In genomic region chr8:122567361-122568108, GRCm38 (mm10) we compare ENCODE assay signal across 8 mouse cellular contexts. TPM values are rescaled to one million over a fixed set of nuclear protein-coding genes. Genes with fewer than 3 reads are reported as not detected.
DNase-seq lines count a peak whose midpoint lies in the region; ATAC-seq lines count a peak whose summit lies in the region.

Cdt1 (plus strand) TSS chr8:122568015.

- H3K4me1 ChIP-seq in heart, embryonic 14.5 days (ENCODE audit: control insufficient read depth in 2 of 2, insufficient read depth in 2 of 2, low read length in 2 of 2): peaks cover 14 to 24% of the 10 kb centered on the region in 2 experiments
- peaks cover 64% of the 10 kb centered on the region for H3K4me1 ChIP-seq in liver, embryonic 13.5 days (replicated peaks)
- peaks cover 23% of the 10 kb centered on the region for H3K4me1 ChIP-seq in stomach, embryonic 16.5 days (ENCODE audit: control insufficient read depth, insufficient read depth, low read length)

- WGBS in heart, embryonic 14.5 days: under 1% methylated on average over 62 of the region's 62 CpGs
- under 1% methylated on average over 62 of the region's 62 CpGs for WGBS in liver, embryonic 13.5 days (ENCODE audit: insufficient replicate concordance)
- WGBS in stomach, embryonic 16.5 days: under 1% methylated on average over 61 of the region's 62 CpGs

- no peaks in the 10 kb centered on the region for H3K27me3 ChIP-seq in heart, embryonic 14.5 days (ENCODE audit: control insufficient read depth, insufficient read depth, low read length)
- H3K27me3 ChIP-seq in liver, embryonic 13.5 days: no peaks in the 10 kb centered on the region
- H3K27me3 ChIP-seq in stomach, embryonic 16.5 days (ENCODE audit: control insufficient read depth, insufficient read depth, low read length): no peaks in the 10 kb centered on the region

- H3K4me2 ChIP-seq in heart, embryonic 14.5 days (ENCODE audit: low read length): peak within 1 kb of the TSS; percentile 92
- peak within 1 kb of the TSS; percentile 94 for H3K4me2 ChIP-seq in liver, embryonic 13.5 days
- peak within 1 kb of the TSS; percentile 74 for H3K4me2 ChIP-seq in stomach, embryonic 16.5 days (ENCODE audit: low read depth, low read length)

- H3K9ac ChIP-seq in heart, embryonic 14.5 days (ENCODE audit: low read length): peak within 1 kb of the TSS; percentile 93
- H3K9ac ChIP-seq in liver, embryonic 13.5 days: peak within 1 kb of the TSS; percentile 97
- H3K9ac ChIP-seq in stomach, embryonic 16.5 days (ENCODE audit: low read length): peak within 1 kb of the TSS; percentile 92

- ATAC-seq in erythroid progenitor cell, adult 5-6 weeks (replicated peaks; ENCODE audit: low FRiP score, poor library complexity, severe bottlenecking): peak; percentile 88
- ATAC-seq in heart, embryonic 14.5 days (ENCODE audit: insufficient number of reproducible peaks, insufficient read depth, low FRiP score, low read depth): peak; percentile 92
- peak; percentile 94 for ATAC-seq in liver, embryonic 13.5 days (ENCODE audit: low read depth)
- peak; percentile 97 for ATAC-seq in stomach, embryonic 16.5 days (ENCODE audit: insufficient read depth, low FRiP score)

- peak; percentile 97 for DNase-seq in CD4-positive helper T cell, adult 2 months (ENCODE audit: low read depth, low spot score)
- DNase-seq in brain, embryonic 18.5 days (ENCODE audit: low read depth, low spot score): peak; percentile 89
- DNase-seq in kidney, postnatal 14 days: peak; percentile 97
- DNase-seq in liver, embryonic 13.5 days: peak; percentile 94
- peak; percentile 98 for DNase-seq in neural tube, embryonic 10.5 days (ENCODE audit: extremely low spot score, low spot score)

- peak within 1 kb of the TSS; percentile 90 to 94 for H3K27ac ChIP-seq in heart, embryonic 14.5 days (replicated peaks in 1 of 2; ENCODE audit: control insufficient read depth in 1 of 2, insufficient read depth in 1 of 2, low read depth in 2 of 2, low read length in 2 of 2)
- peak within 1 kb of the TSS; percentile 94 for H3K27ac ChIP-seq in liver, embryonic 13.5 days
- H3K27ac ChIP-seq in stomach, embryonic 16.5 days (ENCODE audit: low read length): peak within 1 kb of the TSS; percentile 97

- peak within 1 kb of the TSS; percentile 71 to 88 for H3K4me3 ChIP-seq in heart, embryonic 14.5 days (ENCODE audit: control insufficient read depth in 1 of 2, insufficient read depth in 1 of 2, low read depth in 1 of 2, low read length in 2 of 2)
- H3K4me3 ChIP-seq in liver, embryonic 13.5 days (replicated peaks): peak within 1 kb of the TSS; percentile 96
- peak within 1 kb of the TSS; percentile 85 for H3K4me3 ChIP-seq in stomach, embryonic 16.5 days (replicated peaks; ENCODE audit: low read length)

- H3K9me3 ChIP-seq in heart, embryonic 14.5 days (ENCODE audit: control insufficient read depth, low read length): no peaks in the 10 kb centered on the region
- no peaks in the 10 kb centered on the region for H3K9me3 ChIP-seq in liver, embryonic 13.5 days (replicated peaks)
- no peaks in the 10 kb centered on the region for H3K9me3 ChIP-seq in stomach, embryonic 16.5 days (replicated peaks; ENCODE audit: control insufficient read depth, low read length)

- peaks cover 33% of the 10 kb centered on the region for H3K36me3 ChIP-seq in heart, embryonic 14.5 days (ENCODE audit: control insufficient read depth, insufficient read depth, low read length)
- peaks cover 38% of the 10 kb centered on the region for H3K36me3 ChIP-seq in liver, embryonic 13.5 days
- peaks cover 18% of the 10 kb centered on the region for H3K36me3 ChIP-seq in stomach, embryonic 16.5 days (ENCODE audit: control insufficient read depth, insufficient read depth, low read length)

RNA-seq across cellular contexts. Expression of gene Cdt1, which starts in this region (rescaled TPM):
- 55.5 and 65.8 TPM in 2 replicates for total RNA-seq in erythroid progenitor cell, adult 5-6 weeks (2015; ENCODE audit: low replicate concordance)
- 33.0 and 77.8 TPM in 2 replicates for total RNA-seq in erythroid progenitor cell, adult 5-6 weeks (2017; ENCODE audit: low replicate concordance)
- polyA plus RNA-seq in heart, embryonic 14.5 days (2014; fragmentation: Nextera tagmentation; extraction: Ambion mirVana): 23.2 and 27.6 TPM in 2 replicates
- polyA plus RNA-seq in liver, embryonic 13.5 days (2015; fragmentation: Nextera tagmentation; extraction: Ambion mirVana): 60.6 and 64.3 TPM in 2 replicates
- polyA plus RNA-seq in stomach, embryonic 16.5 days (2015; fragmentation: Nextera tagmentation; extraction: Ambion mirVana): 28.4 and 28.5 TPM in 2 replicates

Comparison
In these comparisons a context has a peak if more than half of its experiments do, and no peak if none do; other contexts are left out.
1. Peak in every context shown above with its lines: DNase-seq, ATAC-seq, H3K4me3 ChIP-seq and H3K27ac ChIP-seq.